Mouse (Mus musculus): ENCODE data around the gene Srsf10.

The Srsf10 gene

DNA sequence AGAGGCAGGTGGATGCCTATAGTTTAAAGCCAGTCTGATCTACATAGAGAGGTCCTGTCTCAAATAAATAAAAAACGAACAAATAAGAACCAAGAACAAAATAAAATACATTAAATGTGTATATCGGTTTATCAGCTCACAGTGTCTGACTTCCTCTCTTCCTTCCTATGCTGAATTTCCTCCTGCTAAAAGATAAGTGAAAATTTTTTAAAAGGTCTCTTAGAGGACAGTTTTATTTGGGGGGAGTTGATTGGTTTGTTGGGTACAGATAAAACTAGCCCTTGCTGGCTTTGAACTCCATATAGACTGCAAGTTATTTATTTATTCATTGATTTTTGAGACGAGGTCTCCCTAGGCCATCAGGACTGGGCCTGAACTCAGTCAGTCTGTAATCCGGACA, 57.9 kb downstream of the Srsf10 start:
- no peak for DNase-seq (ENCODE audit: low spot score in 2 of 2)

DNA sequence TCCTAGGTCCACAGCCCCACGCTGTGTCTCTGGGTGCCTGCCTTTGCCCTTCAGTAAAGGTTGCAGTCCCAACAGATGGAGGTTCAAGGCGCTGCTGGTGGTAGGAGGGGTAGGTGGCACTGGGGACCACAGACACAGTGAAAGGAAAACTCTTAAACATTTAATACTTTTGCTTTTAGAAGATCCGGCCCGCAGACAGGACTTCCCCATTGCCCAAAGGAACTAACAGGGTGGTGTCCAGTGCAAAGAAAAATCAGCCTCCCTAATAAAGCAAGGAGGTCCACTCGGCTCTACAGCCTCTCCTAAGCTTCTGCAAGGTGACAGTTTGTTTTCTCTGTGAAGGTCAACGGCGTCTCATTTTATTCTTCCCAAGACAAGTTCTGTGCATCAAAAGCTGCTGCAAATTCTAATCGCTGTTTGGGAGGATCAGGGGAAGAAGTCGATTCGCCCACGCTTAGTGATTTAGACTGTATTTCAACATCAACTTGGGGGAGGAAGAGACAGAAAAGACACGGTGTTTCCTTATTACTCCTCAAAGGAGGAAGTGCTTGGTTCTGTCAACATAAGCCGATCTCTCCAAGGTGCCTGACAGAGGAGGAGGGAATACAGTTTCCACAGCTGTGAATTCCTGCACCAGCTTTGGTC, 63.2 kb downstream of the Srsf10 start:
- DNase-seq (ENCODE audit: low spot score in 2 of 2): peak in 1 of 2 experiments; percentile 12

DNA sequence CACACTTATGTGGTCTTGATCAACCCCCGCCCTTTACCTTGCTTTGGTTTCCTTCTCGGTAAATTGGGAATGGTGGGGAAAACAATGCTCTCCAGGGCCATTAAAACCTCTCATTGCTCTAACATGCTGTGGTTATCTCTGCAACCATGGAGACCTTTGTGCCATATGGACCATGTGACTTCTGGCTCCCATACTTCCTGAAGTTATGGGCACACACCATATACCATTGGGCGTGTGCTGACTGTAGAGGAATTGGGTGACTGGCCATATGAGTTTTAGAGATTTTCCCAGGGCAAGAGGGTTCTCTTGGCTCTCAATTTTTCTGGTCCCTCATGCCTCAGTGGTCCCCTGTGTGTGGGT, 63.7 kb downstream of the Srsf10 start:
- DNase-seq (ENCODE audit: low spot score in 2 of 2): no peak
